Mouse (Mus musculus): ENCODE measurements at regions not wholly inside any gene's neighbourhood (a gene's known extent, or its start where the extent isn't known, plus 50 kb on each side); places are given as distances from the start of the nearest gene placed in this dataset.

DNA sequence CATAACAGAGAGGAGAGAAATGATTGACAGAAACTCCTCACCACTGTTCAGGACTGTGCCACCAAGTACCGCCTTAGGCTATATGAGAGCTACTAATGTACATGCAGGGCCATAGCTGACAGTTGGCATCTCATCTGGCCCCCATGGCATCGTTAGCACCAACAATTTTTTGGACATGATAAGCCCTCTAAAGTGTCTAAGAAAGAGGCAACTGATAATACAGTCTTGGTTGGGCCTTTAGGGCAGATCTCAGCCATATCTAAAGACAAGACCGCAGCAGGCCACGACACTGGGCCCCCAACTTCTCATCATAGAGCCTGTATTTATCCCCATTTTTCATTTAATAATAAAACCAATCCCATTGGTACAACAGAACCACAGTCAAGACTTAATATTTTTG is 128.1 kb downstream of the Slc38a4 start:
- TF ChIP-seq POLR2A (IDR thresholded peaks at IDR 0.05; ENCODE audit: low read depth, low read length) (no peak), CTCF (IDR thresholded peaks at IDR 0.05; ENCODE audit: extremely low read depth, insufficient read depth, insufficient read length, insufficient replicate concordance) (no peak)
